Mouse (Mus musculus) bone marrow macrophage, adult 2 months (primary cell): ENCODE results near the gene Xkr7.

ENCODE experiments used
- CTCF ChIP-seq: IDR thresholded peaks from 2 replicates; pipeline ENCODE4 v1.5.1; 2012; ENCODE audit warnings: low read depth, mild to moderate bottlenecking, low read length, moderate library complexity
- POLR2A ChIP-seq: IDR thresholded peaks from 2 replicates; pipeline ENCODE4 v1.6.1; 2012; ENCODE audit warnings: mild to moderate bottlenecking, low read depth, low read length, borderline replicate concordance

DNA sequence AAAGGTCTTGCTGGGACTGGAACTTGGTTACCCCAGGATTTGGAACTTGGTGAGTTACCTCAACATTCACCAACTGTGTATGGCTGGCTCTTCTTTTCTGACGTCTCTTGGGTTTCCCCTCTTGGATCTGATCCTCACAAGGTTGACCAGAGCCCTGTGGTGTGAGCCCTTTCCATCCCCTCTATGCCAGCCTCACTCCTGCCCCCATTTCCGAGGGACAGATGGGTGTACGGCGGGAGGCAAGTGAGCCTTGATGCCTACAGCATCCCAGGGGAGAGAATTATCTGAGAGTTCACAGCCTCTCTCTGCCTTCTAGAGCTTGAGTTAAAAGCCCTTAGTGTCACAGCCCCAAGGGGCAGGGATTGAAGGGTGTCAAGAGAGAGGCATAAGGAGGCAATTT, 4.2 kb upstream of the Xkr7 start:
- TF ChIP-seq CTCF: no peak
- no peak for TF ChIP-seq POLR2A
